Mouse (Mus musculus) CH12.LX (cell line): Measurements from ENCODE around the gene Mpp2. TPM values are rescaled to one million over a fixed set of nuclear protein-coding genes. Genes with fewer than 3 reads are reported as not detected.
A peak's percentile ranks its signal among the peaks of the same experiment; 100 is the strongest.

Experiments used
- DNase-seq: peaks from one replicate; pipeline ENCODE4 v3.0.0-alpha.2; 2013; ENCODE audit errors: extremely low read depth
- H3K27ac ChIP-seq: 2 replicates; pipeline ENCODE4 v1.5.1; 2012; ENCODE audit warnings: low read depth, mild to moderate bottlenecking, control low read depth, moderate library complexity; ENCODE audit not compliant: insufficient read depth
- H3K27me3 ChIP-seq: replicated peaks from 2 replicates; pipeline ENCODE3; 2012; ENCODE audit warnings: inconsistent platforms
- H3K36me3 ChIP-seq, 2 experiments: replicated peaks in 1 of 2; 2 replicates each; pipeline versions ENCODE3 to v1.6.1; 2012; ENCODE audit warnings: inconsistent platforms in 1 of 2, low read length in 1 of 2, mild to moderate bottlenecking in 1 of 2, mixed read lengths in 1 of 2, moderate library complexity in 1 of 2; ENCODE audit not compliant: control insufficient read depth in 1 of 2, insufficient read depth in 1 of 2
- H3K4me1 ChIP-seq, 2 experiments: 2 replicates each; pipeline ENCODE4 v1.6.1; 2012; ENCODE audit warnings: inconsistent platforms in 1 of 2, moderate library complexity in 1 of 2; ENCODE audit not compliant: insufficient read depth in 2 of 2, control insufficient read depth in 1 of 2
- H3K4me2 ChIP-seq: 2 replicates; pipeline ENCODE4 v1.6.1; 2012; ENCODE audit warnings: low read depth, mild to moderate bottlenecking, control low read depth; ENCODE audit not compliant: poor library complexity, insufficient read depth, severe bottlenecking
- H3K4me3 ChIP-seq, 3 experiments: fragments of 150-350 bp in 1 of 3; sonication (generic) in 1 of 3; replicated peaks in 1 of 3; 2 replicates each; pipeline versions ENCODE3 to v1.5.1; 2011 to 2012; ENCODE audit warnings: low read depth in 2 of 3, low read length in 2 of 3, mild to moderate bottlenecking in 2 of 3, moderate library complexity in 2 of 3, control low read depth in 1 of 3, improper control_type of control experiment in 1 of 3, inconsistent platforms in 1 of 3, mixed read lengths in 1 of 3; ENCODE audit not compliant: poor library complexity in 1 of 3
- H3K79me2 ChIP-seq: replicated peaks from 2 replicates; pipeline ENCODE4 v1.6.1; 2012; ENCODE audit warnings: mild to moderate bottlenecking, moderate library complexity; ENCODE audit not compliant: control insufficient read depth, poor library complexity, insufficient read depth, severe bottlenecking; ENCODE audit errors: extremely low read depth
- H3K9ac ChIP-seq: 2 replicates; pipeline ENCODE4 v1.6.1; 2012; ENCODE audit warnings: low read depth, mild to moderate bottlenecking, control low read depth, moderate library complexity; ENCODE audit not compliant: insufficient read depth
- H3K9me3 ChIP-seq: replicated peaks from 2 replicates; pipeline ENCODE3; 2012; ENCODE audit warnings: low read length, inconsistent platforms, mixed read lengths
- ELF1 ChIP-seq: IDR thresholded peaks from 2 replicates; pipeline ENCODE4 v1.6.1; 2014; ENCODE audit warnings: low read depth, mild to moderate bottlenecking, inconsistent platforms, low read length, improper control_type of control experiment
- IRF4 ChIP-seq: IDR thresholded peaks from 2 replicates; pipeline ENCODE4 v1.6.1; 2014; ENCODE audit warnings: low read depth, mild to moderate bottlenecking, inconsistent platforms, low read length, improper control_type of control experiment
- MAX ChIP-seq: IDR thresholded peaks from 2 replicates; pipeline ENCODE4 v1.6.1; 2011; ENCODE audit warnings: low read length, improper control_type of control experiment
- MXI1 ChIP-seq: IDR thresholded peaks from 2 replicates; pipeline ENCODE4 v1.6.1; 2011; ENCODE audit warnings: mild to moderate bottlenecking, low read depth, low read length, improper control_type of control experiment
- NRF1 ChIP-seq: IDR thresholded peaks from 2 replicates; pipeline ENCODE4 v1.6.1; 2014; ENCODE audit warnings: low read depth, mild to moderate bottlenecking, inconsistent platforms, low read length, improper control_type of control experiment, moderate library complexity
- POLR2A ChIP-seq: IDR thresholded peaks from 2 replicates; pipeline ENCODE4 v1.6.1; 2011; ENCODE audit warnings: low read depth, mild to moderate bottlenecking, improper control_type of control experiment, low read length
- RCOR1 ChIP-seq: conservative IDR thresholded peaks from 2 replicates; pipeline ENCODE4 v1.6.1; 2012; ENCODE audit warnings: low read depth, mild to moderate bottlenecking, inconsistent platforms, low read length, improper control_type of control experiment
- SMC3 ChIP-seq: IDR thresholded peaks from 2 replicates; pipeline ENCODE4 v1.6.1; 2011; ENCODE audit warnings: low read depth, low read length, improper control_type of control experiment
- USF1 ChIP-seq: IDR thresholded peaks from 2 replicates; pipeline ENCODE4 v1.6.1; 2014; ENCODE audit warnings: low read depth, mild to moderate bottlenecking, inconsistent platforms, low read length, improper control_type of control experiment
- ZMIZ1 ChIP-seq: IDR thresholded peaks from 2 replicates; pipeline ENCODE4 v1.6.1; 2012; ENCODE audit warnings: low read depth, mild to moderate bottlenecking, inconsistent platforms, low read length, improper control_type of control experiment
- dilution Hi-C: fragments of 300-500 bp; cut with MboI; formaldehyde crosslinking; loops from 2 replicates; pipeline ENCODE4 v1.14.3; 2020; ENCODE audit warnings: low sequenced_read_pairs; ENCODE audit not compliant: extremely low pct_unique_long_range_greater_than_20kb, extremely low pct_ligation_motif_present
- in situ Hi-C: fragments of 300-500 bp; cut with MboI; formaldehyde crosslinking; loops from 3 replicates; pipeline ENCODE4 v1.14.3; 2019; ENCODE audit warnings: low sequenced_read_pairs, low pct_ligation_motif_present, low pct_unique_long_range_greater_than_20kb, mixed read lengths
- polyA plus RNA-seq: library from polyadenylated mRNA; unstranded; fragments of >175 nt; gene quantifications from 2 replicates; pipeline ENCODE4 v1.2.1, GENCODE M21; 2012; ENCODE audit warnings: low read depth; ENCODE audit not compliant: insufficient read length
- total RNA-seq, 2 experiments: library from RNA; depleted of rRNA; stranded (reverse); fragments of 300-350 nt in 1 of 2; fragments of >200 nt in 1 of 2; gene quantifications; 2 replicates each; pipeline ENCODE4 v1.2.3; 2012 to 2014

The Mpp2 gene
- total and polyA plus RNA-seq, 3 experiments: 0.35 to 3.1 (median 0.83) TPM

- TF ChIP-seq NRF1: peak; percentile 19; the same call in 1 of the 2 replicates
Observed at GRCm38 (mm10) chr11:102087931-102088898, at the start of gene Mpp2 (continued).

- no peak for TF ChIP-seq ZMIZ1
- peak; percentile 41; the same call in 1 of the 2 replicates for TF ChIP-seq ELF1
- TF ChIP-seq IRF4: 0 out of 2 replicates have a peak, but pooled peaks have one; percentile 13
- TF ChIP-seq, all 38 proteins: peak for 2
- peak; percentile 56 for DNase-seq
- Histone ChIP-seq H3K27ac (no peak overlapping the region), H3K9me3 (no peaks in the 10 kb centered on the region), H3K4me3 (no peak overlapping the region), H3K27me3 (peaks cover 69% of the 10 kb centered on the region), H3K36me3 (no peaks in the 10 kb centered on the region), H3K4me2 (peak overlapping the region; percentile 80), H3K9ac (no peak overlapping the region; the same call in 1 of the 2 replicates), H3K79me2 (no peaks in the 10 kb centered on the region), H3K4me1 (peaks cover 0 to 7% of the 10 kb centered on the region in 2 experiments; a peak in 2 of 4 replicates)
- in situ Hi-C loops (loop anchor here (5.0 kb wide), 2 partner anchors 36 to 71 kb away; partner anchors contain the start of gene Ppy), dilution Hi-C loops (no loop called here)
Observed at GRCm38 (mm10) chr11:102137625-102138446, 49.5 kb upstream of the Mpp2 start.

- Histone ChIP-seq H3K4me3 (no peak overlapping the region), H3K27ac (no peak overlapping the region), H3K36me3 (no peaks in the 10 kb centered on the region), H3K9ac (no peak overlapping the region), H3K79me2 (no peaks in the 10 kb centered on the region), H3K4me1 (peaks cover 0 to 7% of the 10 kb centered on the region in 2 experiments; a peak in 2 of 4 replicates), H3K9me3 (no peaks in the 10 kb centered on the region), H3K27me3 (peaks cover 80% of the 10 kb centered on the region), H3K4me2 (no peak overlapping the region)
- in situ Hi-C loops (no loop called here), dilution Hi-C loops (no loop called here)
- DNase-seq: no peak
- TF ChIP-seq SMC3 (no peak), MAX (no peak)
- TF ChIP-seq, all 38 proteins: peak for 0
Observed at GRCm38 (mm10) chr11:102134516-102134915, 46.2 kb upstream of the Mpp2 start.

GRCm38 (mm10) chr11:102117386-102117785 lies 29.1 kb upstream of the Mpp2 start:
- Histone ChIP-seq H3K27ac (no peak overlapping the region), H3K36me3 (no peaks in the 10 kb centered on the region), H3K4me3 (no peak overlapping the region), H3K9ac (no peak overlapping the region), H3K27me3 (peaks cover 74% of the 10 kb centered on the region), H3K4me1 (no peaks in the 10 kb centered on the region; a peak in 1 of 4 replicates), H3K9me3 (peaks cover 6% of the 10 kb centered on the region), H3K79me2 (no peaks in the 10 kb centered on the region), H3K4me2 (no peak overlapping the region)
- DNase-seq: no peak
- dilution Hi-C loops: no loop called here
- in situ Hi-C loops: no loop called here
- no peak for TF ChIP-seq SMC3
- TF ChIP-seq RCOR1: no peak
- no peak for TF ChIP-seq MXI1
- no peak for TF ChIP-seq USF1
- TF ChIP-seq POLR2A: no peak
